ENCODE assay signal across 11 mouse cellular contexts in the genomic region with DNA sequence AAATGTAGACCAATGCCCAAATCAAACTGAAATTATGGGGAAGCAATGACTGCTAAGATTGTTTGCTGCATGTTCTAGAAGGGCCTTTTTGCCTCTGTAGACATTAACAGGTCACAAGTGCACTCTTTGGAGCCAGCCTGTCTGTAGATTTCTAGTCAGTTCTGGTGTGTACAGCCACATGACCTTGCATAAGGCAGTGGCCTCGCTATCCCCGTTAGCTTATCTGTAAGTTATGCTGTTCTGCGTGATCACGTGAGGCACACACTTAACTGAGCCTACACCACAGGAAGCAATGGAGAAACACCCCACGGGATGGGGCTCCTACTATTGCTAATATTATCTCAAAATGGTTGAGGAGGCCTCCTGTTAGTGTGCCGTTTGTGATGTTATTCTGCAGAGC.
A peak's percentile ranks its signal among the peaks of the same experiment; 100 is the strongest.
DNase-seq lines count a peak whose midpoint lies in the region; ATAC-seq and TF ChIP-seq lines count a peak whose summit lies in the region.
"Had no signal": no experiment of that assay in that cellular context is flagged by ENCODE, and none has a peak within 500 bp of the region (broad histone marks: within the 10 kb centered on the region; RNA-seq: fewer than 3 reads in every experiment).

No protein-coding gene starts in this region.

- no peaks in the 10 kb centered on the region for H3K27me3 ChIP-seq in kidney, adult 2 months (replicated peaks; ENCODE audit: control insufficient read depth, insufficient read depth, low read length)
- no peaks in the 10 kb centered on the region for H3K27me3 ChIP-seq in liver, adult 2 months (ENCODE audit: control insufficient read depth, insufficient read depth, low read length)
- no peaks in the 10 kb centered on the region; the same call in none of the 2 replicates for H3K27me3 ChIP-seq in hindbrain, embryonic 16.5 days (replicated peaks; ENCODE audit: control insufficient read depth, insufficient read depth, low read length)
- H3K27me3 ChIP-seq: embryonic facial prominence, embryonic 15.5 days had no signal

- H3K36me3 ChIP-seq in kidney, adult 2 months (ENCODE audit: control insufficient read depth, insufficient read depth, low read length), result no peaks in the 10 kb centered on the region
- no peaks in the 10 kb centered on the region for H3K36me3 ChIP-seq in liver, adult 2 months (ENCODE audit: control insufficient read depth, insufficient read depth, low read length)
- H3K36me3 ChIP-seq in hindbrain, embryonic 16.5 days (ENCODE audit: control insufficient read depth, insufficient read depth, low read length), result no peaks in the 10 kb centered on the region
- H3K36me3 ChIP-seq: embryonic facial prominence, embryonic 15.5 days had no signal

- H3K4me1 ChIP-seq in kidney, adult 2 months (ENCODE audit: control insufficient read depth, insufficient read depth, low read length), result no peaks in the 10 kb centered on the region
- no peaks in the 10 kb centered on the region for H3K4me1 ChIP-seq in liver, adult 2 months (ENCODE audit: control insufficient read depth, insufficient read depth, low read length)
- H3K4me1 ChIP-seq in hindbrain, embryonic 16.5 days (ENCODE audit: control insufficient read depth, insufficient read depth, low read depth, low read length), result no peaks in the 10 kb centered on the region
- H3K4me1 ChIP-seq: embryonic facial prominence, embryonic 15.5 days had no signal

- no peak overlapping the region for H3K9ac ChIP-seq in liver, adult 2 months (ENCODE audit: low read depth, low read length)
- no peak overlapping the region for H3K9ac ChIP-seq in hindbrain, embryonic 16.5 days (ENCODE audit: low read depth, low read length)
- H3K9ac ChIP-seq: embryonic facial prominence, embryonic 15.5 days had no signal

- WGBS in kidney, adult 2 months, result 60% methylated on average over 6 of the region's 6 CpGs
- WGBS in liver, adult 2 months, result 35% methylated on average over 6 of the region's 6 CpGs
- WGBS in hindbrain, embryonic 16.5 days, result 69% methylated on average over 6 of the region's 6 CpGs

- no peak overlapping the region for H3K27ac ChIP-seq in kidney, adult 2 months (ENCODE audit: insufficient read depth, low read depth, low read length)
- no peak overlapping the region for H3K27ac ChIP-seq in liver, adult 2 months (replicated peaks; ENCODE audit: insufficient read depth, low read depth, low read length)
- H3K27ac ChIP-seq in hindbrain, embryonic 16.5 days (ENCODE audit: low read depth, low read length), result no peak overlapping the region
- H3K27ac ChIP-seq: embryonic facial prominence, embryonic 15.5 days had no signal

- H3K4me3 ChIP-seq in kidney, adult 2 months (ENCODE audit: insufficient read depth, low read depth, low read length), result no peak overlapping the region
- H3K4me3 ChIP-seq in liver, adult 2 months (ENCODE audit: insufficient read depth, low read depth, low read length), result no peak overlapping the region
- no peak overlapping the region for H3K4me3 ChIP-seq in hindbrain, embryonic 16.5 days (ENCODE audit: low read length)
- H3K4me3 ChIP-seq: embryonic facial prominence, embryonic 15.5 days had no signal

- ATAC-seq in megakaryocyte progenitor cell, adult 5-6 weeks (replicated peaks; ENCODE audit: poor library complexity), result peak; percentile 99
- ATAC-seq in hindbrain, embryonic 16.5 days, result no peak

- no peak for TF ChIP-seq POLR2A in kidney, adult 2 months (IDR thresholded peaks at IDR 0.05; ENCODE audit: low read depth, low read length)
- no peak for TF ChIP-seq POLR2A in liver, adult 2 months (IDR thresholded peaks at IDR 0.05; ENCODE audit: extremely low read depth, insufficient read depth, low read length)

- intact Hi-C loops in left cerebral cortex, postnatal 10 days (cut with DNase I), result no loop called here

- H3K4me2 ChIP-seq in hindbrain, embryonic 16.5 days (ENCODE audit: low read length), result no peak overlapping the region
- H3K4me2 ChIP-seq: embryonic facial prominence, embryonic 15.5 days had no signal

- DNase-seq in kidney, adult 2 months, result peak; percentile 15
- no peak for DNase-seq in kidney, postnatal 10 days
- DNase-seq in heart, adult 8-10 months (ENCODE audit: low spot score), result peak; percentile 28
- peak; percentile 10 for DNase-seq in liver, adult 2 months (ENCODE audit: extremely low read depth, low read depth, low spot score)
- no peak for DNase-seq in left cerebral cortex, postnatal 10 days (ENCODE audit: extremely low spot score in 1 of 2, low spot score in 2 of 2)
- no peak for DNase-seq in layer of hippocampus, postnatal 25 days (ENCODE audit: extremely low spot score in 1 of 2, low spot score in 1 of 2)
- DNase-seq: retina, postnatal 1 day; thymus, postnatal 14 days had no signal

- H3K79me2 ChIP-seq in liver, adult 2 months (ENCODE audit: control insufficient read depth, insufficient read depth, low read length), result no peaks in the 10 kb centered on the region

- no peak for TF ChIP-seq CTCF in kidney, adult 2 months (conservative IDR thresholded peaks at IDR 0.05; ENCODE audit: insufficient read depth, insufficient read length, low read depth, low read length)
- TF ChIP-seq CTCF in liver, adult 2 months (IDR thresholded peaks at IDR 0.05; ENCODE audit: low read depth, low read length), result no peak

- no peaks in the 10 kb centered on the region for H3K9me3 ChIP-seq in hindbrain, embryonic 16.5 days (ENCODE audit: control insufficient read depth, low read length)
- H3K9me3 ChIP-seq: embryonic facial prominence, embryonic 15.5 days had no signal

Comparison
In these comparisons a context has a peak if more than half of its experiments do, and no peak if none do; other contexts are left out.
1. DNase-seq: peak in kidney, adult 2 months (single experiment), heart, adult 8-10 months (single experiment) and liver, adult 2 months (single experiment); none in kidney, postnatal 10 days (single experiment), left cerebral cortex, postnatal 10 days (0 of 2) and layer of hippocampus, postnatal 25 days (0 of 2).